Mouse (Mus musculus): ENCODE measurements at regions not wholly inside any gene's neighbourhood (a gene's known extent, or its start where the extent isn't known, plus 50 kb on each side); places are given as distances from the start of the nearest gene placed in this dataset.
A peak's percentile ranks its signal among the peaks of the same experiment; 100 is the strongest.
"Not testable (repeated sequence)": the region's sequence is repeated elsewhere in the genome, so short reads cannot be mapped to it uniquely, and the experiment has no call there.

DNA sequence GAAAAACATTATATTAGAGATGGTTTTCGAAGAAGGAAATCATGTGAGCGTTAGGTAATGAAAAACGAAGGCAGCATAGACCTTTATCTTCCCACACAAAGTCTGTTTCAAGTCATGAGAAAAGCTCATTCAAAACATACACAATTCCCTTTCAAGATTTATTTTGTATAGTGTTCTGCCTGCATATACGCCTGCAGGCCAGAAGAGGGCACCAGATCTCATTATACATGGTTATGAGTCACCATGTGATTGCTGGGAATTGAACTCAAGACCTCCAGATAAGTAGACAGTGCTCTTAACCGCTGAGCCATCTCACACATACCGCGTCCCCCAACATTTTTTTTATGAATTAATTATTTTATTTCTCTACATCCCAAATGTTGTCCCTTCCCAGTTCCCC lies 578.3 kb upstream of the Ccdc54 start:
- no peak for DNase-seq

- no peak for DNase-seq
Measured at GRCm38 (mm10) chr16:51160768-51161167, 569.8 kb upstream of the Ccdc54 start.

DNA sequence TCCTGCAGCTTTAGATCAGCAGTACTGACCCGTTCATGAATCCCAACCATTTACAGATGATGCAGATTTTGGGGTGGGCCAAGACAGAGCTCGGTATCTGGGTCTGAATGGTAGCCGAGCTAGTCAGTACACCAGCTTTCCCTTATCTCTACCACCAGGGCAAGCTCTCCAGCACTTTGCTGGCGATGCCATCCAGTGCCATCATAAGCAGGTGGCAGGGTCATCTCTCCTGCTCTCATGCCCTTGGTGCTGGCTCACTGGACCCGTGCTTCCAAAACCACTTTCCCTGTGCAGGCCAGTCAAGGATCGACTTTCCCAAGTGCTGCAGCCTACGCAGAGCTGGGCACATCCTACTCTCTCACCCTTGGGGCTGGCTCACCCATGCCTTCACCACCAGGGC lies 547.6 kb upstream of the Ccdc54 start:
- DNase-seq: no peak

DNA sequence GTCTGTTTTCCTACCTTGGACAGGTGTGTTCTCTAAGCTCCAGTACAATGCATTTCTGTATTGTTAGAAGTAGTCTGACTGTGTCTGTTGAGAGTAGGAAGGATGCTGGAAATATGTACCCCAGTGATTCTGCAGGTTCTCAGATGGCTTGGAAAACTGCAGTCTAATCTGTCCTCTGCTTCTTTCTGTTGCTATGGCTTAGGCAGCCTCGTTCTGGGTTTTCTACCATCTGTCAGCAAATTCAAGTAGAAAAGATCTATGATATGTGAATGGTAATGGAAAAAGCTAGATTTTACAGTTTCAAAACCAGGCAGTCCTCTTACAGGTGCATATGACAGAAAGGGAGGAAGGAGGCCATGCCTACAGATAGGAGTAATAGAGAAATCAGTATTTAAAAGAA lies 528.9 kb upstream of the Ccdc54 start:
- DNase-seq: peak; percentile 20 to 36

GRCm38 (mm10) chr16:51118365-51118764 lies 527.4 kb upstream of the Ccdc54 start:
- DNase-seq: no peak

GRCm38 (mm10) chr16:51117836-51118235 lies 526.9 kb upstream of the Ccdc54 start:
- no peak for DNase-seq

DNA sequence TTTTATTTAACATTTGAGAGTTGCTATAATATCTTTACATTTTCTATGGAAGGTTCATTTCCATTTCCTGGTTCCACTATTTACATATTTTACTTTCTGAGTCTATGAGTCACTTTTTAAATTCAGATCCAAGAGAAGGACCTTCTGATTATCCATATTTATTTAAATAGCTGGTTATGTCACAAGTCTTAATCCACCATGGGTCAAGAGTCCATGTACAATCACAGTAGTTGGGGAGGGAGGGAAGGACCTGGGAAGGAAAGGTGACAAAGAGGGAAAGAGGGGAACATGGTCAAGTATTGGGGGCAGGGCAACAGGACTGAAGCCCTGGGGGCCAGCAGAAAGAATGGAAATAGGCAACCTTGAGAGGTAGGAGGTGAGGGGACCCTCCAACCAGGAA lies 518.9 kb upstream of the Ccdc54 start:
- DNase-seq: no peak

DNA sequence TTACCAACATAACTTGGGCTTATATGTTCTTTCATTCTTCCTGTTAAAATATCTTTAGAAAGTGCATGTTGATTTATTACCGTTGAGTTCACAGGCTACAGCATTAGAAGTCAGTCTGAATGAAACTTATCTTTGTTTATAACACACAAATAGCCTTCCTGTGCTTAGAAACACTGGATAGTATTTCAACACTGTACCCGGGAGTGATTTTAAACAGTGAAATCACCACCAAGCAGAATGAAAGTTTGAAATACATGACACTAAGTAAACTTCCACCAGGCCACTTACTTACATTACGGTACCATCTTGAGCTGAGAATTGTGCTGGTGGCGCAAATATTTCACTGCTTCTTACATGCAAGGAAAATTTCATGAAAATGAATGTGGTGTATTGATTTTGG lies 516.5 kb upstream of the Ccdc54 start:
- DNase-seq: no peak

GRCm38 (mm10) chr16:51086556-51086955 lies 495.6 kb upstream of the Ccdc54 start:
- DNase-seq: no peak

- DNase-seq: no peak
Measured at GRCm38 (mm10) chr16:51080146-51080545, 489.2 kb upstream of the Ccdc54 start.

- no peak for DNase-seq
Measured at GRCm38 (mm10) chr16:51048650-51049049, 457.7 kb upstream of the Ccdc54 start.

GRCm38 (mm10) chr16:51048169-51048568 lies 457.2 kb upstream of the Ccdc54 start:
- DNase-seq: no peak

- DNase-seq: no peak
Measured at GRCm38 (mm10) chr16:51041311-51041710, 450.4 kb upstream of the Ccdc54 start.

- DNase-seq: no peak
Measured at GRCm38 (mm10) chr16:51002876-51003275, 411.9 kb upstream of the Ccdc54 start.

- no peak for DNase-seq
Measured at GRCm38 (mm10) chr16:50964395-50964794, 373.4 kb upstream of the Ccdc54 start.

- DNase-seq: no peak
Measured at GRCm38 (mm10) chr16:50944091-50944490, 353.1 kb upstream of the Ccdc54 start.

GRCm38 (mm10) chr16:50943581-50943980 lies 352.6 kb upstream of the Ccdc54 start:
- not testable (repeated sequence) for DNase-seq

GRCm38 (mm10) chr16:50942291-50942690 lies 351.3 kb upstream of the Ccdc54 start:
- no peak for DNase-seq

GRCm38 (mm10) chr16:50939316-50939715 lies 348.4 kb upstream of the Ccdc54 start:
- no peak for DNase-seq

- no peak for DNase-seq
Measured at GRCm38 (mm10) chr16:50907732-50908131, 316.8 kb upstream of the Ccdc54 start.

- no peak for DNase-seq
Measured at GRCm38 (mm10) chr16:50899151-50899550, 308.2 kb upstream of the Ccdc54 start.

DNA sequence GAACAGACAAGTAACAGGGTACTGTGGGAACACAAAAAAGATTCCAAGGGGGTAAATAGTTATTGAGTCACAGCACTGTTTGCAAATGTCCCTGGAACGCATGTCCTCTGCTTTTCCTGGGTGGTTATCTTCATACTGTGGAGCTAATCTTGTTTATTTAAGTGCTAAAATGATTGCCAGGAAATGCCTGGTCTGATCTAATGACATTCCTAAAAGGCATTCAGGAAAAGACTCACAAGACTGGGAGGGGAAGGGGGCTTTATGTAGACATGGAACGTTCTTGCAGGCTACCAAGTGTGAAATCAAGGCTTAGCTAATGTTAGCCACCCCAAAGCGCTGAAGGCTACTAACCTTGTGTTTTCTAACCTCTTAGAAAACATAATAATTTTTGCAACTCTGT lies 287.0 kb upstream of the Ccdc54 start:
- no peak for DNase-seq

DNA sequence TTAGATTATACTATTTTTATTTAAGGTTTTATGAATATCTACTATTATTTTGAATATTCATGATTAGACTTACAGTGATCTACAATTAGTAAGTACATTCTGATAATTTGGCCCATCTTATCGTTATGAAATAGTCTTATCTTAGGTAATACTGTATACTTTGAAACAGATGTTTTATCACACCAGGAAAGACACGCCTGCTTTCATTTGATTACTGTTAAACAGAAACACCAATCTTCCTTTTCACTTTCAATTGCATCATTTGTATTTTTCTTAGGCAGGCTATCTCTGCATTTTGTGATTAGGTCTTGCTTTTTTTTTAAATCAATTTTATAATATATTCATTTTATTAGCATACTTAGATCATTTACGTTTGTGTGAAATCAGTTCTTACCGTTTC lies 280.4 kb upstream of the Ccdc54 start:
- DNase-seq: no peak

DNA sequence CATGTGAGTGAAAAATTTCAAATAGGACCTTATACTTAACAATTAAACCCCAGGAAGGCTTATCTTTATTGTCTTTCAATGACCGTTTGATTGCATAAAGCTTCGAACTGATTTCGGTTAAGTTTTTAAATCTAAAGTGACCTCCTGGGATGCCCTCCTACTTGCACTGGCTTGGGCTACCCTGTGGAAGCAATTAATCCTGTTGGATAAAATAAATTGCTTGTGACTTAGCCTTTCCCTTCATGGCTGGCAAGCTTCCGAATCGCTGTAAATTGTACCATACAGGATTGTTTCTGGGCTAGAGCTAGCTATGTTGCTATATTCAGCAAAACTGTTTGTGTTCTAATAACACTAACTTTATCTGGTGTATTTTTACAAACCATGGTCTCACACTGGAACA lies 272.6 kb upstream of the Ccdc54 start:
- no peak for DNase-seq

- DNase-seq: no peak
Measured at GRCm38 (mm10) chr16:50859513-50859912, 268.6 kb upstream of the Ccdc54 start.

DNA sequence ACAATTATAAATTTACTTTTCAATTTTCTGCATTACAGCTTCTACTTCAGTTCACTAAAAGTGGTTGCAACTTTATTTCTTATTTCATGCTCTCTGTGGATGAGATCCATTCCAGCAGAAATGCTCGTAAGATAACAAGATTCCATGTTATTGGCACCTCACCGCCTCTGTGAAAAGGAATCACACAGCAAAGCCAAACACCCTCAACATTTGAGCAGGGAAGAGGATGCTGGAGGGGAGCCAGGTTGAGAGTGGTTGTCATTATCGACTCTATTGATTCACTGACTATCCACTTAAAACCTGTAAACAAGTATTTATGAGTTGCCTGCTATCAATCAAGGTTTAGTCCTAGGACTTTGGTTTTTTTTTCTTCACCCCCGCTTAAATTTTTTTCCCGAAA lies 261.1 kb upstream of the Ccdc54 start:
- no peak for DNase-seq
